Mouse (Mus musculus): Measurements from ENCODE around the gene Acta1. TPM values are rescaled to one million over a fixed set of nuclear protein-coding genes. Genes with fewer than 3 reads are reported as not detected.

Gene Acta1
- polyA plus RNA-seq, 1 experiment from 2014 or later: 18.0 TPM

DNA sequence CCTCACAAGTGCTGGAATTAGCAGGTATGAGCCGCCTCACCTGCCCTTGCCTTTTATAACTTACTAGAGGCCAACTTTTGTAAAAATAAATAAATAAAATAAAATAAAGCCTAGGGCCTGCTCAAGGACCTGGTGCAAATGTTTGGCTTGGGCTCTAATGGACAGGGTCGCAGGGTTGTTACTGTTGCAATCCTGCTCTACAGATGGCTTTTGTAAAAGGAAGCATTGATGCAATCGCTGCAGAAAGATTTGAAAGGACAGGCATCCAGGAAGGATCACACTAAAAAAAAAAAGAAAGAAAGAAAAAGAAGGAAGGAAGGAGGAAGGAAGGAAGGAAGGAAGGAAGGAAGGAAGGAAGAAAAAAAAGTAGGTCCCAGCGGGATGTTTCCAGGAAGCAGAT, 34.2 kb downstream of the Acta1 start:
- 63% methylated on average over 4 of the region's 4 CpGs for WGBS
- Histone ChIP-seq H3K9ac (replicated peaks; ENCODE audit: low read depth) (no peak overlapping the region), H3K4me1 (ENCODE audit: insufficient read depth, low read depth, low read length) (no peaks in the 10 kb centered on the region), H3K27me3 (replicated peaks; ENCODE audit: insufficient read depth, low read length) (0 out of 2 replicates have a peak, but pooled peaks cover 3% of the 10 kb centered on the region), H3K9me3 (ENCODE audit: low read length) (no peaks in the 10 kb centered on the region), H3K4me3 (ENCODE audit: low read depth, low read length) (peak overlapping the region; percentile 76), H3K36me3 (ENCODE audit: insufficient read depth, low read length) (no peaks in the 10 kb centered on the region), H3K4me2 (replicated peaks; ENCODE audit: low read depth, low read length) (peak overlapping the region; percentile 99; the same call in 1 of the 2 replicates), H3K27ac (ENCODE audit: low read length) (no peak overlapping the region)
- ATAC-seq (no peak), DNase-seq (ENCODE audit: low spot score) (peak; percentile 54)
- TF ChIP-seq CTCF (IDR thresholded peaks at IDR 0.05) (no peak), EP300 (IDR thresholded peaks at IDR 0.05) (no peak)

DNA sequence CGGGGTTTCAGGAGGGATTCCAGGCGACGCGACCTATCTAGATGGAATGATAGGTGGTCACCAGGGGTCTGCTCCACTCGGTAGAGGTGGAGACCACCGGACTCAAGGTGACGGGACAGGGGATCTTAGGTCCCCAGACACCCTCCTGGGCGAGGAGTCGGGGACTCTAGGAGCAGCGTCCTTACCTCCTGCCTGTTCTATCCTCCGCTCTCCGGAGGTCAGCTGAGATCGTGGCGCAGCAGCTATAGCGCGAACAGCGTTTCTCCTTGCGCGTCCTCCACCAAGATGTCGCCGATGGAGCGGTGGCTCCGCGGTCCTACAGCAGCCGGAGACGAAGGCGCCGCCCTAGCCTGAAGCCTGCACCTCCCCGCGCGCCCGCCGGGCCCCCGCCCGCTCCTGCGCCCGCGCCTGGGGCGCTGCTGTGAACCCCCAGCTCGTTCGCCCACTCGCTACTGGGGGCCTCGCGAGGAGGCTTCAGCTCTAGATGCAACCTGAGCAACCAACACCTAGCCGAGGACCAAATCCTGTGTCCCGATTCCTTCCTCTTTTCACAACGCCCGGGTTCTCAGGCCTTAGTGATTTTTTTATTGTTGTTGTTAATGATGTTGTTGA, 34.8 kb downstream of the Acta1 start, which contains the start of gene Ccsap:
Gene Ccsap, minus strand, starts transcription at position 562 of the 612 bp plus-strand sequence.
- peak; percentile 60 for ATAC-seq
- Histone ChIP-seq H3K9me3 (ENCODE audit: low read length) (no peaks in the 10 kb centered on the region), H3K9ac (replicated peaks; ENCODE audit: low read depth) (peak within 1 kb of the TSS; percentile 51), H3K36me3 (ENCODE audit: insufficient read depth, low read length) (no peaks in the 10 kb centered on the region), H3K4me2 (replicated peaks; ENCODE audit: low read depth, low read length) (peak within 1 kb of the TSS; percentile 99), H3K4me1 (ENCODE audit: insufficient read depth, low read depth, low read length) (no peaks in the 10 kb centered on the region), H3K4me3 (ENCODE audit: low read depth, low read length) (peak within 1 kb of the TSS; percentile 76), H3K27ac (ENCODE audit: low read length) (peak within 1 kb of the TSS; percentile 51; the same call in 1 of the 2 replicates), H3K27me3 (replicated peaks; ENCODE audit: insufficient read depth, low read length) (0 out of 2 replicates have a peak, but pooled peaks cover 3% of the 10 kb centered on the region)
- TF ChIP-seq CTCF (IDR thresholded peaks at IDR 0.05) (no peak), EP300 (IDR thresholded peaks at IDR 0.05) (no peak)
- WGBS: under 1% methylated on average over 43 of the region's 48 CpGs
- DNase-seq (ENCODE audit: low spot score): peak; percentile 52

DNA sequence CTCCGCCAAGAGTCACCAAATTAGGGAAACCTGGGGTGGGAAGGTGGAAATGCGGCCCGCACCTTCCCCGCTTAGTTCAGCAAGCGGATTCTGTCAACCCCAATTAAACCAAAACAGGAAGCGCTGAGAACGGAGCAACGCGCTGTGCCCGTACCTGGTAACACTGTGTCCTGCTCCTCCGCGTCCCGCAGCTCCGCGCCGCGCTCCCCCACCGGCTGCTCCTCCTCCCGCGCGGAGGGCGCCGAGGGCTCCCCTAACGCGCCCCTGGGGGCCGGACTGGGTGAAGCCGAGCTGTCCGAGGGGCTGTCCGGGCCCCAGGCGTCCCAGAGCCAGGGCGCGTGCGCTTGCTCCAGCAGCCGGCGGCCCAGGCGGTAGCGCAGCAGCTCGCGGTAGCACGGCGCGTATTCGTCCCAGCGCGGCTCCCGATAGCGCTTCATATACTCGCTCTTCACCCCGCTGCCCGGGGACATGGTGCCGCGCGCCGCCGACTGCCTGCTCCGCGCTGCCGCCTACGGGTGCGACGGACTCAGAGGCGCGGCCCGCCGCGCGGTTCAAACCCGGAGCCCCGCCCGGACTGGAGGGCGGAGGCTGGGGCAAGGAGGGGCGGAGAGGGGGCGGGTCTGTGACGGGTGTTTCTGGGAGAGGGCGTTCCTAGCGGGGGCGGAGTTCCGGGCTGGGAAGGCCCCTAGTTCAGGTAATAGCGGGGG, 35.5 kb downstream of the Acta1 start:
- Histone ChIP-seq H3K4me2 (replicated peaks; ENCODE audit: low read depth, low read length) (peak overlapping the region; percentile 99), H3K27ac (ENCODE audit: low read length) (peak overlapping the region; percentile 51; the same call in 1 of the 2 replicates), H3K9me3 (ENCODE audit: low read length) (no peaks in the 10 kb centered on the region), H3K9ac (replicated peaks; ENCODE audit: low read depth) (peak overlapping the region; percentile 51), H3K27me3 (replicated peaks; ENCODE audit: insufficient read depth, low read length) (0 out of 2 replicates have a peak, but pooled peaks cover 3% of the 10 kb centered on the region), H3K4me1 (ENCODE audit: insufficient read depth, low read depth, low read length) (no peaks in the 10 kb centered on the region), H3K4me3 (ENCODE audit: low read depth, low read length) (peak overlapping the region; percentile 76), H3K36me3 (ENCODE audit: insufficient read depth, low read length) (no peaks in the 10 kb centered on the region)
- ATAC-seq (peak; percentile 99), DNase-seq (ENCODE audit: low spot score) (peak; percentile 94)
- TF ChIP-seq EP300 (IDR thresholded peaks at IDR 0.05) (no peak), CTCF (IDR thresholded peaks at IDR 0.05) (peak; percentile 59)
- WGBS: 4% methylated on average over 63 of the region's 79 CpGs

DNA sequence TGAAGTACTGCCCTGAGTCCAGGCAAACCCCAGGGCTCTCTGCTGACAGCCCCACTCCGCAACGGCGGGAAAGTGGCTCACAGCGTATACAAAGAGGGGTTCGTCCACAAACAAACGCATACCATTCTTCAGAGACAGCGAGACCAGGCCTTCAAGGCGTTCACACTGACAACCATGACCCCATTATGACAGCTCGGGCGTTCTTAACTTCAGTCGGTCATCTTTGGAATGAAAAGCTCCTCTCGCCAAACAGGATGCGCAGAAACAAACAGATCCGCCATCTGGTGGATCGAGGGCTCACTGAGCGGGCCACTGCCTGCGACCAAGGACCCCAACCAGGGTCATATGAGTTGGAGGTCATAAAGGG, 36.0 kb downstream of the Acta1 start:
- WGBS: under 1% methylated on average over 17 of the region's 17 CpGs
- Histone ChIP-seq H3K4me3 (ENCODE audit: low read depth, low read length) (peak overlapping the region; percentile 76), H3K4me1 (ENCODE audit: insufficient read depth, low read depth, low read length) (no peaks in the 10 kb centered on the region), H3K36me3 (ENCODE audit: insufficient read depth, low read length) (no peaks in the 10 kb centered on the region), H3K9ac (replicated peaks; ENCODE audit: low read depth) (peak overlapping the region; percentile 51), H3K4me2 (replicated peaks; ENCODE audit: low read depth, low read length) (peak overlapping the region; percentile 99), H3K27ac (ENCODE audit: low read length) (no peak overlapping the region), H3K9me3 (ENCODE audit: low read length) (no peaks in the 10 kb centered on the region), H3K27me3 (replicated peaks; ENCODE audit: insufficient read depth, low read length) (0 out of 2 replicates have a peak, but pooled peaks cover 3% of the 10 kb centered on the region)
- ATAC-seq: no peak
- TF ChIP-seq EP300 (IDR thresholded peaks at IDR 0.05): no peak
- no peak; the same call in 1 of the 2 replicates for TF ChIP-seq CTCF (IDR thresholded peaks at IDR 0.05)
- DNase-seq (ENCODE audit: low spot score): peak; percentile 32

DNA sequence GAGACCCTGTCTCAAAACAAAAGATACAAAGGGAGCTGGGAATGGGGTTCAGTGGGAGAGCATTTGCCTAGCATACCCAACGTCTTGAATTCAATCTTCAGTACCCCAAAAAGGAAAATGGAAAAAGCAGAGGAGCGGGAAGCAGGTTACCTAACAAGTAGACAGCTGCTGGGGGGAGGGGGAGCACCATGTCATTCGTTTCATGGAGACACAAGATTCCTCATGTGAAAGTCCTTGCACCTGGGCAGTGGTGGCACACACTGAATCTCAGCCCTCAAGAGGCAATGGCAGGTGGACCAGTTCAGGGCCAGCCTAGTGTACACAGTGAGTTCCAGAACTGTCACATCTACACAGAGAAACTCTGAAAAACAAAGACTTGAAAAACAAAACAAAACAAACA, 37.2 kb downstream of the Acta1 start:
- Histone ChIP-seq H3K4me1 (ENCODE audit: insufficient read depth, low read depth, low read length) (no peaks in the 10 kb centered on the region), H3K4me3 (ENCODE audit: low read depth, low read length) (no peak overlapping the region), H3K9me3 (ENCODE audit: low read length) (no peaks in the 10 kb centered on the region), H3K9ac (replicated peaks; ENCODE audit: low read depth) (no peak overlapping the region), H3K36me3 (ENCODE audit: insufficient read depth, low read length) (no peaks in the 10 kb centered on the region), H3K27me3 (replicated peaks; ENCODE audit: insufficient read depth, low read length) (0 out of 2 replicates have a peak, but pooled peaks cover 3% of the 10 kb centered on the region), H3K4me2 (replicated peaks; ENCODE audit: low read depth, low read length) (no peak overlapping the region), H3K27ac (ENCODE audit: low read length) (no peak overlapping the region)
- ATAC-seq (no peak), DNase-seq (ENCODE audit: low spot score) (no peak)
- TF ChIP-seq EP300 (IDR thresholded peaks at IDR 0.05) (no peak), CTCF (IDR thresholded peaks at IDR 0.05) (no peak)
- WGBS: 70% methylated on average over 3 of the region's 3 CpGs

DNA sequence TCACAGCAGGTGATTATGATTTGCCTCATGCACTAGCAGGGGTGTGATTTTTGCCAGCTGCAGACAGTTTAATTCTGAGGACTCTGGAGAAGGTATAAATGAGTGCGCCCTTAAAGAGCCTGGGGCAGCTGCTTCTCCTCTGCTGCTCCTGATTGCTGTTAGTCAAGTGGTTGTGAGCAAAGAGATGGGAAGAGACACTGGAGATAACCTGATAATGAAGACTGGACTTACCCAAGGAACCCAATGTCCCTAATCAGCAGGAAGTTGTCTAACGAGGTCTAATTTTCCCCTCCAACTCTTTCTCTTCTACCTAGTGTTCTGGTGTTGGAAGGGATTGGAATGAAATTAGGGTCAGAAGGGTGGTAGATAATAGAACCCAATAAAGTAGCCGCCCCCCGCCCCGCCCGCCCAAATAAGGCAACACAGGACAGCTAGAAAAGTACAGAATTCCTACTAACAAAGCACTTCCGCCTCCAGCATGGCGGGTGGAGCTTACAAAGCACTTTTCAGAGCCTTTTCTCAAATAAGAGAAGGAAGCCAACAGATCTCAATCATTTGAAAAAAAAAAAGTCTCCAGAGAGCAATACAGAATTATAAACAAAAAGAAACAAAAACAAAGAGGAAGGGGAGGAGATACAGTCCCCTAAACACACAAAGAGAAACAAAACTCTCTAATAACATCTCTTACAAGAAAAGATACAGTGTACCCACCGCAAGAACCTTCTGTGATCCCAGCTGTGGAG, 39.6 kb downstream of the Acta1 start:
- H3K9me3 ChIP-seq (ENCODE audit: low read length): no peaks in the 10 kb centered on the region
- H3K27ac ChIP-seq (ENCODE audit: low read length): no peak overlapping the region
- H3K4me2 ChIP-seq (replicated peaks; ENCODE audit: low read depth, low read length): no peak overlapping the region
- WGBS: 86% methylated on average over 9 of the region's 9 CpGs
- H3K4me1 ChIP-seq (ENCODE audit: insufficient read depth, low read depth, low read length): no peaks in the 10 kb centered on the region
- no peaks in the 10 kb centered on the region for H3K27me3 ChIP-seq (replicated peaks; ENCODE audit: insufficient read depth, low read length)
- ATAC-seq (no peak), DNase-seq (ENCODE audit: low spot score) (no peak)
- H3K9ac ChIP-seq (replicated peaks; ENCODE audit: low read depth): no peak overlapping the region
- no peaks in the 10 kb centered on the region for H3K36me3 ChIP-seq (ENCODE audit: insufficient read depth, low read length)
- no peak for TF ChIP-seq CTCF (IDR thresholded peaks at IDR 0.05)
- no peak for TF ChIP-seq EP300 (IDR thresholded peaks at IDR 0.05)
- H3K4me3 ChIP-seq (ENCODE audit: low read depth, low read length): no peak overlapping the region

All from lung, postnatal 0 days (tissue).